Mouse (Mus musculus) kidney, adult 2 months (tissue): Measurements from ENCODE around the gene Tbcd. TPM values are rescaled to one million over a fixed set of nuclear protein-coding genes. Genes with fewer than 3 reads are reported as not detected.

ENCODE experiments used
- DNase-seq: peaks from one replicate; pipeline ENCODE4 v3.0.0; 2021
- H3K27ac ChIP-seq: fragments of 200-500 bp; 2 replicates; pipeline ENCODE4 v1.5.1; 2012; ENCODE audit warnings: low read depth, low read length, control low read depth, inconsistent platforms; ENCODE audit not compliant: insufficient read depth
- H3K27me3 ChIP-seq: fragments of 200-500 bp; replicated peaks from 2 replicates; pipeline ENCODE4 v1.6.1; 2012; ENCODE audit warnings: mild to moderate bottlenecking, moderate library complexity, low read length, inconsistent platforms; ENCODE audit not compliant: control insufficient read depth, insufficient read depth
- H3K36me3 ChIP-seq: fragments of 200-500 bp; 2 replicates; pipeline ENCODE4 v1.6.1; 2012; ENCODE audit warnings: mild to moderate bottlenecking, moderate library complexity, low read length, inconsistent platforms; ENCODE audit not compliant: control insufficient read depth, insufficient read depth
- H3K4me1 ChIP-seq: fragments of 200-500 bp; 2 replicates; pipeline ENCODE4 v1.6.1; 2011; ENCODE audit warnings: low read length; ENCODE audit not compliant: control insufficient read depth, insufficient read depth
- H3K4me3 ChIP-seq: fragments of 200-500 bp; 2 replicates; pipeline ENCODE4 v1.5.1; 2011; ENCODE audit warnings: mild to moderate bottlenecking, low read depth, low read length, control low read depth; ENCODE audit not compliant: insufficient read depth
- CTCF ChIP-seq: fragments of 200-500 bp; conservative IDR thresholded peaks from 2 replicates; pipeline ENCODE4 v1.5.1; 2011; ENCODE audit warnings: low read depth, mild to moderate bottlenecking, control low read depth, low read length, moderate library complexity, mixed read lengths; ENCODE audit not compliant: insufficient read depth, insufficient read length
- POLR2A ChIP-seq: fragments of 200-500 bp; IDR thresholded peaks from one replicate; pipeline ENCODE4 v1.6.1; 2011; ENCODE audit warnings: low read depth, low read length, control low read depth
- WGBS: fragments of 180-500 bp; shearing (Covaris S2); methylation state at CpG from one replicate; pipeline ENCODE4 v1.1.7; 2018; 5-methylcytosine and 5-hydroxymethylcytosine counted together
- polyA plus RNA-seq: library from polyadenylated mRNA; depleted of rRNA; stranded (reverse); fragments of >200 nt; gene quantifications from 2 replicates; pipeline ENCODE4 v1.2.3, GENCODE M21; 2012

Tbcd gene
- polyA plus RNA-seq, 1 experiment = 58.9 TPM

DNA sequence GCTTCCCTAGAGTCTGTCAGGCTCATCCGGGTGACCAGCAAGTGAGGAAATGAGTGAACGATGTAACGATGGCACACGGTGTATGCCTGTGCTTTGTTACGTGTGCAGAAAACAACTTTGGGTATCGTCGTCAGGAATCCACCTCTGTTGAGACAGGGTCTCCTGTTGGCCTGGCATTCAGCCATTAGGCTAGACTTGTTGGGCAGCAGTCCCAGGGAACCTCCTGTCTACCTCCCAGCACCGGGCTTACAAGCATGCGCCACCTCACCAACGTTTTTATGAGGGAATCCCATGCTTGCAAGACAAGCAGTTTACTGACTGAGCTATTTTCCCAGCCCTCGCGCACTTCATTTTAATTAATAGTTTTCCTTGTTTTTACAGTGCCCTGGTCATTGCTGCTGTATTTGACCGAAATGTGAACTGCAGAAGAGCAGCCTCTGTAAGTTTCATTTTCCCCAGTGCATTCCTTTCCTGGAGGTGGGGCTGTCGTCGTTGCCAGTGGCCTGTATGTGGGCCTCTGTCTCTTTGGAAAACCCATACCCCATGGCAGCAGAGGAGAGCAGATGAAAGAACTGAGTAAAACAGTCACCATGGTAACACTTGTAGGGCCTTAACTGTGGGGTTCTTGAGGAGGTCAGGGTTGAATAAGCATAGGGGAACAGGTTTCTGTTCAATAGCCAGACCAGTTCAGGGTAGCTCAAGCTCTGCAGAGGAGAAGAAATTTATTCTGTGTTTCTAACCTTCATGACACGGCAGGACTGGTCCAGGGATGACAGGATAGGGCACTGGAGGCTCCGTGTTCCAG, 98.3 kb downstream of the Tbcd start:
- TF ChIP-seq CTCF (no peak), POLR2A (no peak)
- DNase-seq = peak; percentile 30
- peaks cover 39% of the 10 kb centered on the region for H3K4me1 ChIP-seq

GRCm38 (mm10) chr11:121551206-121551799, 99.6 kb downstream of the Tbcd start:
- H3K4me1 ChIP-seq = peaks cover 39% of the 10 kb centered on the region
- WGBS = 54% methylated on average over 5 of the region's 5 CpGs
- DNase-seq = no peak
- no peak overlapping the region for H3K4me3 ChIP-seq
- no peak for TF ChIP-seq POLR2A
- TF ChIP-seq CTCF = no peak
- no peaks in the 10 kb centered on the region for H3K27me3 ChIP-seq
- H3K27ac ChIP-seq = peak overlapping the region; percentile 15
- H3K36me3 ChIP-seq = no peaks in the 10 kb centered on the region

More for the DNA sequence above, 98.3 kb downstream of the Tbcd start:
- Histone ChIP-seq H3K27me3 (no peaks in the 10 kb centered on the region), H3K36me3 (no peaks in the 10 kb centered on the region), H3K27ac (peak overlapping the region; percentile 24; the same call in 1 of the 2 replicates), H3K4me3 (no peak overlapping the region)
- 31% methylated on average over 17 of the region's 17 CpGs for whole genome bisulfite sequencing

DNA sequence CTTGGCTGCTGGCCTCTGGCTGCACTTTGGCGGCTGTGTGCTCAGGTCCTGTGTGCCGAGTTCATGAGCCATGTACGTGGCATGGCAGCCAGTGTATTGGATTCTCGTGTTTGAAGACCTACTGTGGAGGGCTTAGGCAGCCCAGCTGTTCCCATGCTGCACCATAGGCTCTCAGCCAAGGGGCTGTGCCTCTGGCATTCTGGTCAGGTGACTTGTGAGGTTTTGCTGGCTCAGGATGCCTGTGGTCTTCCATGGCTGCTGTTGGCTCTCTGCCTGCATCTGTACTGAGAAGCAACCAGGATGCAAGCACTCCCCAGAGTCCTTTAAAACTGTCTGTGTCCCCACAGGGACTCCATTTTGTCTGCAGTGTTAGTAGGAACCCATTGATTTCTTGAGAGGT, 100.4 kb downstream of the Tbcd start:
- 66% methylated on average over 4 of the region's 4 CpGs for WGBS
- TF ChIP-seq POLR2A (no peak), CTCF (no peak)
- no peaks in the 10 kb centered on the region for H3K27me3 ChIP-seq
- H3K36me3 ChIP-seq = no peaks in the 10 kb centered on the region
- H3K4me1 ChIP-seq = peaks cover 38% of the 10 kb centered on the region
- H3K4me3 ChIP-seq = no peak overlapping the region
- peak; percentile 78 for DNase-seq
- H3K27ac ChIP-seq = no peak overlapping the region

DNA sequence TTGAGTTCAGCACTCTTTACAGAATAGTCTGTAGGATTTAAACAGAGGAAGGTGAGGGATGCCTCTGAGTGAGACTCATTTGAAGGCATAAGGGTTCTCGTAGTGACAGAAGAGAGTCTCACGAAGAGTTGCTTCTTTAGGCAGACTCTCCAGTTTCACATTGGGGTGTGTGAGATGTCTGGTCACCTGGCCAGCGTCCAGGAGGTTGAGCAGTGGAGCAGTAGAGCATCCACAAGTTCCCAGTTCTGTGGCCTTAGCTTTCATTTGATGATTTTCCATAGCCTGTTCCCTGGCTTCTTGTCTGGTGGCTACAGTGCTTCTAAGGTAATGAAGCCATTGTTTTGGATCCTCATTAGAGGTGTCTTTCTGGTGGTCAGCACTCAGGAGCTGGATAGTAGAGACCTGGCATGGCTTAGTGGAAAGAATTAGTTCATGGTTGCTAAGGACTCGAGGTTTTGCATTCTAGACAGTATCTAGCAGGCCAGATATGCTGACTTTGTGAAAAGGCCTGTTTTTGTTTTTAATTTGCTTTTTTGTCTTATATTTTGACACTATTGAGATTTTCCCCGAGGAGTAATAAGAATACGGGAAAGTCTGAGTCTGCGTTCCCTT, 101.2 kb downstream of the Tbcd start:
- DNase-seq = peak; percentile 31
- Histone ChIP-seq H3K27me3 (no peaks in the 10 kb centered on the region), H3K36me3 (no peaks in the 10 kb centered on the region), H3K27ac (no peak overlapping the region), H3K4me3 (no peak overlapping the region), H3K4me1 (peaks cover 31% of the 10 kb centered on the region)
- TF ChIP-seq CTCF (no peak), POLR2A (no peak)
- WGBS = 78% methylated on average over 7 of the region's 7 CpGs

DNA sequence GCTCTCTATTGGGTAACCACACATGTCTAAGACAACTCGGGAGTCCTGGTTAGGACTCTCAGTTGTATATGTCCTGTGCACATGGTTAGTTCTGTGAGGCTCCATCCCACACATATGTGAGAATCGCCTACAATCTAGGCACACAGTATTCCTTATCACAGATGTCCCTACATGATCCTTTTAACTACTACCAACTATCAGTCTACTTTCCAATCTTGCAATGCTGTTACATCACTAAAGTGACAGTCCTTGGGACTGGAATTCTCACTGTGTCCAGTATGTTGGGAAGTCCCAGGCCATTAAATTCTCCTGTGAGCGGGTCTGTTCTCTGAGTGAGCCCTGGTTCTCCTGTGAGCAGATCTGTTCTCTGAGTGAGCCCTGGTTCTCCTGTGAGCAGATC, 101.7 kb downstream of the Tbcd start:
- DNase-seq = no peak
- no peaks in the 10 kb centered on the region for H3K36me3 ChIP-seq
- no peak overlapping the region for H3K27ac ChIP-seq
- no peaks in the 10 kb centered on the region for H3K27me3 ChIP-seq
- H3K4me3 ChIP-seq = no peak overlapping the region
- peaks cover 26% of the 10 kb centered on the region for H3K4me1 ChIP-seq
- WGBS = 96% methylated on average over 3 of the region's 3 CpGs
- TF ChIP-seq CTCF (no peak), POLR2A (no peak)

DNA sequence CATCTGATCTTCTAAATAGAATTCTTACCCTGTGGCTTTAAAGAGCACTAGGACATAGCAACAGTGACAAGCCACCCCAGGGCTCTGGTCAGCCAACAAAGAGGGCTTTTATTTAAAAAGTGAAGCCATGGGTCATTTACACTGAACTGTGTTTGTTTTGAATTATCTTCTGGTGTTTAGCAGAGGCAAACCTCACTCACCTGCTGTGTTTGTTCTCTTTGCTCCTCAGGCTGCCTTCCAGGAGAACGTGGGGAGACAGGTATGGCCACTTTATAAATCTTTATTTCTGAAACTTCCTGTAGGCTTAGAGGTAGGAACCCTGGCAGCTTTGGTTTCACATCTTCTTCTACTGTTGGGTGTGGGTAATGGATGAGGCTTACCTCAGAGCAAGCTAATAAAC, 105.0 kb downstream of the Tbcd start:
- WGBS = 90% methylated on average over 1 of the region's 1 CpGs
- no peaks in the 10 kb centered on the region for H3K36me3 ChIP-seq
- no peaks in the 10 kb centered on the region for H3K27me3 ChIP-seq
- no peak overlapping the region for H3K27ac ChIP-seq
- no peak for DNase-seq
- peaks cover 5% of the 10 kb centered on the region; the same call in 1 of the 2 replicates for H3K4me1 ChIP-seq
- H3K4me3 ChIP-seq = no peak overlapping the region
- TF ChIP-seq CTCF = no peak
- TF ChIP-seq POLR2A = no peak

DNA sequence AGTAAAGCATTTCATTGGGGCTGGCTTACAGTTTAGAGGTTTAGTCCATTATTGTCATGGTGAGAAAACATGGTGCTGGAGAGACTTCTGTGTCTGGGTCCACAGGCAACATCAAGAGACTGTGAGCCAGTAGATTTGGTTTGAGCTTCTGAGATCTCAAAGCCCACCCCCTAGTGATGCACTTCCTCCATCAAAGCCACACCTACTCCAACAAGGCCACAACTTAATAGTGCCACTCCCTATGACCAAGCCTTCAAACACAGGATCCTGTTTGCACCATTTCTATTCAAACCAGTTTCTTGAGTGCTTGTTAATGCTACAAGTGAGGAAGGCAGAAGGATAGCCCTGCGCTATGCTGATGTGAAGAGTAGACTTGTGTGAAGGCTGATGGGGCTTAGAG, 106.2 kb downstream of the Tbcd start:
- no peaks in the 10 kb centered on the region for H3K36me3 ChIP-seq
- TF ChIP-seq CTCF (no peak), POLR2A (no peak)
- no peak overlapping the region for H3K27ac ChIP-seq
- H3K4me3 ChIP-seq = no peak overlapping the region
- DNase-seq = no peak
- no peaks in the 10 kb centered on the region for H3K4me1 ChIP-seq
- no peaks in the 10 kb centered on the region for H3K27me3 ChIP-seq
- 98% methylated on average over 1 of the region's 1 CpGs for WGBS
